Mouse (Mus musculus): ENCODE measurements around the gene Cenpp. TPM values are rescaled to one million over a fixed set of nuclear protein-coding genes. Genes with fewer than 3 reads are reported as not detected.

Cenpp gene
- polyA plus RNA-seq, 1 experiment: not detected

DNA sequence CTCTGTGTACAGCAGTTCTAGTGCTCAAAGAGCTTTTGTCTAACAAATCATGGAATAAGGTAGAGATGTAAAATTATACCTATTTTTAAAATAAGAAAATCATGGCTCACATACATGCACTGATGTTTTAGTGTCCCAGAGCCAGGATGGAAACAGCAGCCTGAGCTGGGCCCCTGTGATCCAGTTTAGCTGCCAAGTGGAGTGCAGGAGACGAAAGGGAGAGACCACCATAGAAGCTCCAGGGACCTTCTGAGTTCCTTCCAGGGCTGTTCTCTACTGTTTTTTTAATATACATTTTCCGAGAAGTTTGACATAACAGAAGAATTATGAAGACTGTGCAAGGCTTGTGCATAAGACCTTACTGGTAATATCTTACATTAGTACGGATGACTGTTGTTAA is 174.7 kb downstream of the Cenpp start:
- H3K27ac ChIP-seq (ENCODE audit: insufficient read depth, low read depth, low read length): no peak overlapping the region
- TF ChIP-seq CTCF (IDR thresholded peaks at IDR 0.05; ENCODE audit: insufficient read depth, low read depth, low read length) (no peak), POLR2A (IDR thresholded peaks at IDR 0.05; ENCODE audit: insufficient read depth, low read depth, low read length) (no peak)
- no peaks in the 10 kb centered on the region for H3K4me1 ChIP-seq (ENCODE audit: control insufficient read depth, insufficient read depth, low read length)
- no peak overlapping the region for H3K4me3 ChIP-seq (ENCODE audit: insufficient read depth, low read depth, low read length)
- 93% methylated on average over 3 of the region's 3 CpGs for WGBS

GRCm38 (mm10) chr13:49472676-49473005 is 179.9 kb downstream of the Cenpp start:
- Histone ChIP-seq H3K27ac (ENCODE audit: insufficient read depth, low read depth, low read length) (no peak overlapping the region), H3K4me1 (ENCODE audit: control insufficient read depth, insufficient read depth, low read length) (0 out of 2 replicates have a peak, but pooled peaks cover 4% of the 10 kb centered on the region), H3K4me3 (ENCODE audit: insufficient read depth, low read depth, low read length) (no peak overlapping the region)
- TF ChIP-seq POLR2A (IDR thresholded peaks at IDR 0.05; ENCODE audit: insufficient read depth, low read depth, low read length) (no peak), CTCF (IDR thresholded peaks at IDR 0.05; ENCODE audit: insufficient read depth, low read depth, low read length) (no peak)
- WGBS: 97% methylated on average over 6 of the region's 6 CpGs

- no peak overlapping the region for H3K4me3 ChIP-seq (ENCODE audit: insufficient read depth, low read depth, low read length)
- H3K27ac ChIP-seq (ENCODE audit: insufficient read depth, low read depth, low read length): no peak overlapping the region
- TF ChIP-seq CTCF (IDR thresholded peaks at IDR 0.05; ENCODE audit: insufficient read depth, low read depth, low read length): no peak
- H3K4me1 ChIP-seq (ENCODE audit: control insufficient read depth, insufficient read depth, low read length): 0 out of 2 replicates have a peak, but pooled peaks cover 4% of the 10 kb centered on the region
- 77% methylated on average over 4 of the region's 4 CpGs for WGBS
Measured at GRCm38 (mm10) chr13:49471981-49472675, 180.5 kb downstream of the Cenpp start.

GRCm38 (mm10) chr13:49470806-49471205 is 181.8 kb downstream of the Cenpp start:
- 0 out of 2 replicates have a peak, but pooled peaks cover 6% of the 10 kb centered on the region for H3K4me1 ChIP-seq (ENCODE audit: control insufficient read depth, insufficient read depth, low read length)
- WGBS: 37% methylated on average over 4 of the region's 4 CpGs
- TF ChIP-seq POLR2A (IDR thresholded peaks at IDR 0.05; ENCODE audit: insufficient read depth, low read depth, low read length) (no peak), CTCF (IDR thresholded peaks at IDR 0.05; ENCODE audit: insufficient read depth, low read depth, low read length) (no peak)
- H3K4me3 ChIP-seq (ENCODE audit: insufficient read depth, low read depth, low read length): no peak overlapping the region
- no peak overlapping the region for H3K27ac ChIP-seq (ENCODE audit: insufficient read depth, low read depth, low read length)

GRCm38 (mm10) chr13:49470319-49470718 is 182.3 kb downstream of the Cenpp start:
- TF ChIP-seq CTCF (IDR thresholded peaks at IDR 0.05; ENCODE audit: insufficient read depth, low read depth, low read length): no peak
- TF ChIP-seq POLR2A (IDR thresholded peaks at IDR 0.05; ENCODE audit: insufficient read depth, low read depth, low read length): no peak
- H3K4me1 ChIP-seq (ENCODE audit: control insufficient read depth, insufficient read depth, low read length): 0 out of 2 replicates have a peak, but pooled peaks cover 6% of the 10 kb centered on the region
- WGBS: 85% methylated on average over 4 of the region's 4 CpGs
- no peak overlapping the region for H3K4me3 ChIP-seq (ENCODE audit: insufficient read depth, low read depth, low read length)
- H3K27ac ChIP-seq (ENCODE audit: insufficient read depth, low read depth, low read length): no peak overlapping the region

GRCm38 (mm10) chr13:49469002-49469401 is 183.6 kb downstream of the Cenpp start:
- Histone ChIP-seq H3K4me3 (ENCODE audit: insufficient read depth, low read depth, low read length) (no peak overlapping the region), H3K4me1 (ENCODE audit: control insufficient read depth, insufficient read depth, low read length) (0 out of 2 replicates have a peak, but pooled peaks cover 6% of the 10 kb centered on the region), H3K27ac (ENCODE audit: insufficient read depth, low read depth, low read length) (no peak overlapping the region)
- TF ChIP-seq POLR2A (IDR thresholded peaks at IDR 0.05; ENCODE audit: insufficient read depth, low read depth, low read length) (no peak), CTCF (IDR thresholded peaks at IDR 0.05; ENCODE audit: insufficient read depth, low read depth, low read length) (no peak)
- 92% methylated on average over 5 of the region's 5 CpGs for WGBS

DNA sequence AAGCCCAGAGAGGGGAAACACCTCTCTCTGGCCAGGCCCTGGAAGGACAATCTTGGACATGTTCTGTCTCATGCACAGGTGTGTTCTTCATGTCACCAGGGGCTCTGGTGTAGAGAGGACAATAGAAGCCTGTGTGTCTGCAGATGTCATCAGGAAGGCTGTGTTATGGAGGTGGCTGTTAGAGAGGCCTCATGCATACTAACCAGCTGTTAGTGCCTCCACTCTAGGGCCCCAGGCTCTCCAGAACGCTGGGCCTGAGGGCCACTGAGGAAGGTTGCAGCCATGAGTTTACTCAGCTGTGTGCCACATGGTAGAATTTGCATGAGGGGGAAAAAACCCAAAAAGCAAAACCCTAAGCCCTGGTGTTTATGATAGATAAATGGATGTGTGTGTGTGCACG is 185.0 kb downstream of the Cenpp start:
- TF ChIP-seq CTCF (IDR thresholded peaks at IDR 0.05; ENCODE audit: insufficient read depth, low read depth, low read length) (no peak), POLR2A (IDR thresholded peaks at IDR 0.05; ENCODE audit: insufficient read depth, low read depth, low read length) (no peak)
- 85% methylated on average over 2 of the region's 2 CpGs for WGBS
- Histone ChIP-seq H3K27ac (ENCODE audit: insufficient read depth, low read depth, low read length) (no peak overlapping the region), H3K4me3 (ENCODE audit: insufficient read depth, low read depth, low read length) (no peak overlapping the region), H3K4me1 (ENCODE audit: control insufficient read depth, insufficient read depth, low read length) (0 out of 2 replicates have a peak, but pooled peaks cover 6% of the 10 kb centered on the region)

- H3K4me3 ChIP-seq (ENCODE audit: insufficient read depth, low read depth, low read length): no peak overlapping the region
- TF ChIP-seq CTCF (IDR thresholded peaks at IDR 0.05; ENCODE audit: insufficient read depth, low read depth, low read length) (no peak), POLR2A (IDR thresholded peaks at IDR 0.05; ENCODE audit: insufficient read depth, low read depth, low read length) (no peak)
- 0 out of 2 replicates have a peak, but pooled peaks cover 6% of the 10 kb centered on the region for H3K4me1 ChIP-seq (ENCODE audit: control insufficient read depth, insufficient read depth, low read length)
- H3K27ac ChIP-seq (ENCODE audit: insufficient read depth, low read depth, low read length): no peak overlapping the region
- WGBS: 66% methylated on average over 11 of the region's 11 CpGs
Measured at GRCm38 (mm10) chr13:49466393-49467075, 186.1 kb downstream of the Cenpp start.

DNA sequence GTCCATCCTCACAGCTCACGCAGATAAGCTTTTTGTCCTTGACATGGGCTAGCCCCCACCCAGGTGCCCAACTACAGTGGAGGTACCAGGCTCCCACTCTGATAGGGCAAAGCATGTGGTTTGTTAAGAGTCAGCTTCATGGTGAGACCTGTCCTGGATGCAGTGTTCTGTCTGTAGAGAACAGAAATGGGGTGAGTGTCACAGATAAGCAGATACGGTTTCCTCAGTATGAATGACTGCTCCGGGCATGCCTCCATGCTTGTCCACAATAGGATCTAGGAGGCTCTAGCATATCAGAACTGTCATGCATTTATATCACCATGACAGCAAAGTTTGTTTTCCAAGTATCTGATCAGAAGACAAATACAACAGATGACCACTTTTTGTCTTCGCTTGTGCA is 186.7 kb downstream of the Cenpp start:
- WGBS: 98% methylated on average over 4 of the region's 4 CpGs
- H3K4me1 ChIP-seq (ENCODE audit: control insufficient read depth, insufficient read depth, low read length): 0 out of 2 replicates have a peak, but pooled peaks cover 6% of the 10 kb centered on the region
- H3K4me3 ChIP-seq (ENCODE audit: insufficient read depth, low read depth, low read length): no peak overlapping the region
- no peak for TF ChIP-seq CTCF (IDR thresholded peaks at IDR 0.05; ENCODE audit: insufficient read depth, low read depth, low read length)
- no peak for TF ChIP-seq POLR2A (IDR thresholded peaks at IDR 0.05; ENCODE audit: insufficient read depth, low read depth, low read length)
- no peak overlapping the region for H3K27ac ChIP-seq (ENCODE audit: insufficient read depth, low read depth, low read length)

Measured in olfactory bulb, adult 2 months (tissue).